Mouse (Mus musculus): ENCODE measurements around the gene Bcas3. TPM values are rescaled to one million over a fixed set of nuclear protein-coding genes. Genes with fewer than 3 reads are reported as not detected.

The Bcas3 gene
- polyA plus RNA-seq, 1 experiment from 2014 or later = 15.4 TPM

- ATAC-seq = no peak
These were observed 482.2 kb downstream of the Bcas3 start for GRCm38 (mm10) chr11:85835001-85835752.

GRCm38 (mm10) chr11:85835753-85836522, 483.0 kb downstream of the Bcas3 start:
- no peaks in the 10 kb centered on the region for H3K9me3 ChIP-seq (ENCODE audit: control insufficient read depth, low read length)
- peak overlapping the region; percentile 76 for H3K9ac ChIP-seq (ENCODE audit: low read depth, low read length)
- 39% methylated on average over 16 of the region's 16 CpGs for WGBS
- H3K4me1 ChIP-seq (ENCODE audit: control insufficient read depth, insufficient read depth, low read length) = peaks cover 24% of the 10 kb centered on the region
- no peaks in the 10 kb centered on the region for H3K36me3 ChIP-seq (ENCODE audit: control insufficient read depth, insufficient read depth, low read length)
- peak overlapping the region; percentile 42 for H3K4me3 ChIP-seq (ENCODE audit: low read length)
- H3K27me3 ChIP-seq (replicated peaks; ENCODE audit: control insufficient read depth, insufficient read depth, low read length) = peaks cover 83% of the 10 kb centered on the region
- no peak for ATAC-seq
- no peak overlapping the region for H3K27ac ChIP-seq (ENCODE audit: low read length)
- peak overlapping the region; percentile 55 for H3K4me2 ChIP-seq (ENCODE audit: low read depth, low read length)

More at GRCm38 (mm10) chr11:85835001-85835752, 482.2 kb downstream of the Bcas3 start:
- Histone ChIP-seq H3K4me1 (ENCODE audit: control insufficient read depth, insufficient read depth, low read length) (peaks cover 21% of the 10 kb centered on the region), H3K9me3 (ENCODE audit: control insufficient read depth, low read length) (no peaks in the 10 kb centered on the region), H3K27me3 (replicated peaks; ENCODE audit: control insufficient read depth, insufficient read depth, low read length) (peaks cover 82% of the 10 kb centered on the region), H3K4me2 (ENCODE audit: low read depth, low read length) (peak overlapping the region; percentile 55), H3K27ac (ENCODE audit: low read length) (no peak overlapping the region; the same call in 1 of the 2 replicates), H3K9ac (ENCODE audit: low read depth, low read length) (peak overlapping the region; percentile 76), H3K36me3 (ENCODE audit: control insufficient read depth, insufficient read depth, low read length) (no peaks in the 10 kb centered on the region), H3K4me3 (ENCODE audit: low read length) (peak overlapping the region; percentile 61)
- WGBS = 40% methylated on average over 9 of the region's 9 CpGs

GRCm38 (mm10) chr11:85836523-85837290, 483.7 kb downstream of the Bcas3 start:
- Histone ChIP-seq H3K9me3 (ENCODE audit: control insufficient read depth, low read length) (no peaks in the 10 kb centered on the region), H3K27me3 (replicated peaks; ENCODE audit: control insufficient read depth, insufficient read depth, low read length) (peaks cover 82% of the 10 kb centered on the region), H3K36me3 (ENCODE audit: control insufficient read depth, insufficient read depth, low read length) (no peaks in the 10 kb centered on the region), H3K9ac (ENCODE audit: low read depth, low read length) (peak overlapping the region; percentile 58), H3K27ac (ENCODE audit: low read length) (peak overlapping the region; percentile 15; the same call in 1 of the 2 replicates), H3K4me2 (ENCODE audit: low read depth, low read length) (peak overlapping the region; percentile 55), H3K4me3 (ENCODE audit: low read length) (peak overlapping the region; percentile 42), H3K4me1 (ENCODE audit: control insufficient read depth, insufficient read depth, low read length) (peaks cover 25% of the 10 kb centered on the region)
- WGBS = 21% methylated on average over 32 of the region's 32 CpGs
- ATAC-seq = no peak

GRCm38 (mm10) chr11:85837291-85837647, 484.3 kb downstream of the Bcas3 start:
- peak overlapping the region; percentile 15; the same call in 1 of the 2 replicates for H3K27ac ChIP-seq (ENCODE audit: low read length)
- peak overlapping the region; percentile 55 for H3K4me2 ChIP-seq (ENCODE audit: low read depth, low read length)
- peak overlapping the region; percentile 42 for H3K4me3 ChIP-seq (ENCODE audit: low read length)
- peak overlapping the region; percentile 58 for H3K9ac ChIP-seq (ENCODE audit: low read depth, low read length)
- peaks cover 79% of the 10 kb centered on the region for H3K27me3 ChIP-seq (replicated peaks; ENCODE audit: control insufficient read depth, insufficient read depth, low read length)
- WGBS = 18% methylated on average over 18 of the region's 18 CpGs
- H3K9me3 ChIP-seq (ENCODE audit: control insufficient read depth, low read length) = no peaks in the 10 kb centered on the region
- H3K36me3 ChIP-seq (ENCODE audit: control insufficient read depth, insufficient read depth, low read length) = no peaks in the 10 kb centered on the region
- H3K4me1 ChIP-seq (ENCODE audit: control insufficient read depth, insufficient read depth, low read length) = peaks cover 25% of the 10 kb centered on the region
- no peak for ATAC-seq

GRCm38 (mm10) chr11:85837648-85838423, 484.9 kb downstream of the Bcas3 start:
- H3K4me3 ChIP-seq (ENCODE audit: low read length) = peak overlapping the region; percentile 42
- no peak overlapping the region for H3K27ac ChIP-seq (ENCODE audit: low read length)
- H3K4me1 ChIP-seq (ENCODE audit: control insufficient read depth, insufficient read depth, low read length) = peaks cover 23% of the 10 kb centered on the region
- no peaks in the 10 kb centered on the region for H3K9me3 ChIP-seq (ENCODE audit: control insufficient read depth, low read length)
- peak overlapping the region; percentile 58 for H3K9ac ChIP-seq (ENCODE audit: low read depth, low read length)
- H3K27me3 ChIP-seq (replicated peaks; ENCODE audit: control insufficient read depth, insufficient read depth, low read length) = peaks cover 77% of the 10 kb centered on the region
- no peak for ATAC-seq
- 9% methylated on average over 65 of the region's 67 CpGs for WGBS
- H3K4me2 ChIP-seq (ENCODE audit: low read depth, low read length) = peak overlapping the region; percentile 55
- no peaks in the 10 kb centered on the region for H3K36me3 ChIP-seq (ENCODE audit: control insufficient read depth, insufficient read depth, low read length)

GRCm38 (mm10) chr11:85838424-85839257, 485.7 kb downstream of the Bcas3 start:
- 40% methylated on average over 20 of the region's 20 CpGs for WGBS

GRCm38 (mm10) chr11:85839258-85840030, 486.5 kb downstream of the Bcas3 start:
- Histone ChIP-seq H3K36me3 (ENCODE audit: control insufficient read depth, insufficient read depth, low read length) (no peaks in the 10 kb centered on the region), H3K4me2 (ENCODE audit: low read depth, low read length) (peak overlapping the region; percentile 55), H3K4me1 (ENCODE audit: control insufficient read depth, insufficient read depth, low read length) (peaks cover 23% of the 10 kb centered on the region), H3K4me3 (ENCODE audit: low read length) (peak overlapping the region; percentile 28), H3K27me3 (replicated peaks; ENCODE audit: control insufficient read depth, insufficient read depth, low read length) (peaks cover 68% of the 10 kb centered on the region), H3K27ac (ENCODE audit: low read length) (peak overlapping the region; percentile 40; the same call in 1 of the 2 replicates), H3K9ac (ENCODE audit: low read depth, low read length) (peak overlapping the region; percentile 48), H3K9me3 (ENCODE audit: control insufficient read depth, low read length) (no peaks in the 10 kb centered on the region)
- WGBS = 48% methylated on average over 7 of the region's 7 CpGs
- ATAC-seq = no peak

More at GRCm38 (mm10) chr11:85838424-85839257, 485.7 kb downstream of the Bcas3 start:
- Histone ChIP-seq H3K36me3 (ENCODE audit: control insufficient read depth, insufficient read depth, low read length) (no peaks in the 10 kb centered on the region), H3K9me3 (ENCODE audit: control insufficient read depth, low read length) (no peaks in the 10 kb centered on the region), H3K27ac (ENCODE audit: low read length) (no peak overlapping the region), H3K27me3 (replicated peaks; ENCODE audit: control insufficient read depth, insufficient read depth, low read length) (peaks cover 71% of the 10 kb centered on the region), H3K4me3 (ENCODE audit: low read length) (peak overlapping the region; percentile 42), H3K9ac (ENCODE audit: low read depth, low read length) (peak overlapping the region; percentile 58), H3K4me2 (ENCODE audit: low read depth, low read length) (peak overlapping the region; percentile 55), H3K4me1 (ENCODE audit: control insufficient read depth, insufficient read depth, low read length) (peaks cover 23% of the 10 kb centered on the region)
- no peak for ATAC-seq

Measured in intestine, embryonic 16.5 days (tissue).